Mouse (Mus musculus) gastrocnemius, postnatal 4 days (tissue): ENCODE data around the gene Nudt14. TPM values are rescaled to one million over a fixed set of nuclear protein-coding genes. Genes with fewer than 3 reads are reported as not detected.
A peak's percentile ranks its signal among the peaks of the same experiment; 100 is the strongest.

Source experiments
- DNase-seq, 2 experiments: peaks; one replicate each; pipeline ENCODE4 v3.0.0; 2021 to 2022; ENCODE audit warnings: low spot score in 2 of 2, mixed read lengths in 2 of 2
- long read RNA-seq, 2 experiments: library from polyadenylated mRNA; stranded (forward); transcript quantifications; one replicate each; pipeline ENCODE4 v2.0.0; 2021
- total RNA-seq, 2 experiments: library from RNA; stranded (reverse); gene quantifications; 2 replicates each; pipeline ENCODE4 v1.2.3; 2021

Gene Nudt14
- 10 to 100 TPM; 23.7 to 27.2 TPM for total RNA-seq
- long read RNA-seq, experiment 1, transcript Nudt14-201 (5 exons, 734 nt): minor isoform, 5 of 24 reads
- long read RNA-seq, experiment 1, transcript Nudt14-202 (5 exons, 1,241 nt): major isoform, 11 of 24 reads
- long read RNA-seq, experiment 1, partial matches to known transcripts: 1 of 24 reads
- long read RNA-seq, experiment 1, other reads (novel, unspliced or antisense): 2 of 24 reads
- long read RNA-seq, experiment 2, transcript Nudt14-202 (5 exons, 1,241 nt): major isoform, 13 of 19 reads
- long read RNA-seq, experiment 2, partial matches to known transcripts: 0 of 19 reads
- long read RNA-seq, experiment 2, other reads (novel, unspliced or antisense): 1 of 19 reads

DNA sequence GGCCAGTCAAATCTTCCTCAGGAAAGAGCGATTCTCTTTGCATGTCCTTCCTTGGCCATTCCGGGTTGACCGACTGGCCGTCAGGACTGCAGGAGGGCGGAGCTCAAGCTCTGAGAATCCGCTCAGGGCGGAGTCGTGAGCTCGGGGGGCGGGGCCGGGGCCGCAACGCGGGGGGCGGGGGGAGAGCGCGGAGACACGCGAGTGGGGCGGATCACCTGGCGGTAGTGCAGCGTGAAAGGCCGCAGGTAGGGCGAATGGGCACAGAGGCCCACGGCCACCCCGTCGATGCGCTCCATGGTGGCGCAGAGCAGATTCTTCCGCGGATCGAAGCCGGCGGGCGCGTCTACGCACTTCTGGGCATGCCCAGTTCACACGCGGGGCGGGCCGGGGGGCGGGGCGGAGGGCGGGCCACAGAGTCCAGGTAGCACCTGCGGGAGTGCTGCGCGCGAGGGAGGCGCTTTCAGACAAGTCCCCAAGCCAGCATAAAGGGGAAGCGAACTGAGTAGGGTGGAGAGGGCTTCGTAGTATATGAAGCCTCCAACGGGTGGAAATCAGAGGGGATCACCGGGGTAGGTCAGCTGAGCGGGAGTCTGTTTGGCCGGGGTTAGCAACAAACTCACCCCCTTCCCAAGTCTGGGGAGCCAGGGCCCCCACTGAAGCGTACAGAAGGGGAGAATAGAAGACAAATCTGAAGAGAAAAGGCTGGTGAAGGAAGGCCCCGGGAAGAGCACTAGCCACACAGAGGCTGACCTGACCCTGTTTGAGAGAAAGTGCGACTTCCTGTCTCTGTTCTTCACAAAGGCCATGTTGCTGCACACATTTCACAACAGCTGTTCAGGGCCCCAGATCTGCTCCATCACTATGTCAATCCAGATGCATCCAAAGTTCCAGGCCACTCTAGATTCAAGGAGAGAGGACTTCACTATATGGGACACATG, at the start of gene Nudt14:
Gene Nudt14, minus strand, starts transcription at position 349 of the 938 bp plus-strand sequence.
- peak; percentile 63 to 77 for DNase-seq

DNA sequence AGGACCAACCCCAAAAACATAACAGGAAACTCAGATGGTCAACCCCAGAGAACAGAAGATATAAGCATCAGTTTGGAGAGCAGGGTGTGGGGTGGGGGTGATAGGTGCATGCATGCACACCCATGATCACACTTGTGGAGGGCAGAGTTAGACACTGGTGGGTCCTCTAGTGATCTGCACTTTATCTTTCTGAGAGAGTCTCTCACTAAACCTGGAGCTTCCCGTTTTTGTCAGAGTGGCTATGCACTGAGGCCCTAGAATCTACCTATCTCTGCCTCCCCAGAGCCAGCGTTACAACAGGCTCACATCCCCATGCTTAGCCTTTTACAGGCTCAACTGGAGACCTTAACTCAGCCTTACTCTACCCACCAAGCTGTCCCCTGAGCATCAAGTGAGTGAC, 49.5 kb upstream of the Nudt14 start:
- no peak for DNase-seq

DNA sequence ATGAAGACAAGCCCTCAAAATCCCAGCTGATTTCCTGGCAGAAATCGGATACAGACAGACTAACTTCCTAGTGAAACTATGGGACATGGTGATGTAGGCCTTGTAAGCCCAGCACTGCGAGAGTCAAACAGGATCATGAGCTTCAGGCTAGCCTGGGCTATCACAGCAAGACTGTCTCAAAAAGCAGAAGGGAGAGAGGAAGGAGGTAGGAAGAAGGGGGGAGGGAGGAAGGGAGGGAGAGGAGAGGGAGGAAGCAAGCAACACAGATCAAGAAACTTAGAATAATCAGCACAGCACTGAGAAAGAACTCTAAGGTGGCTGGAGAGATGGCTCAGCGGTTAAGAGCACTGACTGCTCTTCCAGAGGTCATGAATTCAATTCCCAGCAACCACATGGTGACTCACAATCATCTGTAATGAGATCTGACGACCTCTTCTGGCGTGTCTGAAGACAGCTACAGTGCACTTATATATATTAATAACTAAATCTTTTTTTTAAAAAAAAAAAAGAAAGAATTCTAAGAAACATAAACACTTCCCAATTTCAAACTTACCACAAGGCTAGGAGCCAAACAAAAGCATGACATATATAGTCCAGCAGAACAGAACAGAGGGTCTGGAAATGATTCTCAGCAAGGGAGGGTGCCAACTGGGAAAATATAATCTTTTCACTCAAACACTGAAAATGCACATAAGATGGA, 48.9 kb upstream of the Nudt14 start:
- DNase-seq: no peak

DNA sequence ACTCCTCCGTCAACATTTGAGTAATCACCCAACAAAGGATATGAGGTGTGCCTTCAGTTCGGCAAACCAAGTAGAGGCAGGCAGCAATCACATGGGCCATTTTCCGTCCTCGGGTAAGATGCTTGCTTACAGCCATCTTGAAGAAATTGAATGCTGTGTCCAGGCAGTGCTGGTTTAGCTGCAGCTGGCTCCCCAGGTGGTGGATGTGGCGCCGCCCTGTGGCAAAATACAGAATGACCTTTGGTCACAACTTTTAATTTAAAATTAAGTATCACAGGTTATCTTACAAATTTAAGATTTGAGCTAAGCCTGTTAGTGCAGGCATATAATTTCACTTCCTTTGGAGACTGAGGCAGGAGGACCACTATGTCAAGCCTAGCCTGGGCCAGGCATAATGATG, 46.0 kb upstream of the Nudt14 start:
- DNase-seq: peak in 1 of 2 experiments; percentile 40

DNA sequence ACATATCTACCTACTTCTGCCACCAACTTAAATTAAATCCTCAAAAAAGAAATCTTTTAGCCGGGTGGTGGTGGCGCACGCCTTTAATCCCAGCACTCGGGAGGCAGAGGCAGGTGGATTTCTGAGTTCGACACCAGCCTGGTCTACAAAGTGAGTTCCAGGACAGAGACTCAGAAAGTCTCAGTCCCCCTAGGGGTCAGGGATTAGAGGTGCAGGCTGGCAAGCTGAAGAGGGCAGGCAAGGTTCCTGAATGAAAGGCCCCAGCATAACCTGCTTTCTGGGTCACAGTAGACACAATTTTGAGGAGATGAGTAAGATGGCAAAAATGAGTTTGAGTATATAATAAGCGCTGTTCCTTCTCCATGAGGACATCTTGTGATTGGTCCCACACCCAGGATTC, 43.4 kb upstream of the Nudt14 start:
- DNase-seq: no peak

DNA sequence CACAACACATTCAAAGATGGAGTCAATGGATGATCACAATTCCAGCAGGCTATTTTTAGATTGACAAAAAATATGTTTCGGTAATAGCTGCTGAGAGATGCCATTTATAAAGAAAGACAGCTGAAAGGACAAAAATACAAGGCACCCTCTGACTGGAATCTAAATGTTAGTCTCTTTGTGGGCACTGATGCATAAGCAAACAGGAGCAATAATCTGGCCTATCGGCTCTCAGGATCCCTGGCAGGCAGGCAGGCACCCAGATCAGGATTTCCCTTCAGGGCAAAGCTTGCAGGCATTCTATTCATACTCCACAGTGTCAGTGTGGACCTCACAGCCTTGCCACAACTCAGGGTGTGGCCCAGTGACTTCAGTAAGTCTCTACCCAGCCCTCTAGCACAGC, 40.1 kb upstream of the Nudt14 start:
- no peak for DNase-seq

DNA sequence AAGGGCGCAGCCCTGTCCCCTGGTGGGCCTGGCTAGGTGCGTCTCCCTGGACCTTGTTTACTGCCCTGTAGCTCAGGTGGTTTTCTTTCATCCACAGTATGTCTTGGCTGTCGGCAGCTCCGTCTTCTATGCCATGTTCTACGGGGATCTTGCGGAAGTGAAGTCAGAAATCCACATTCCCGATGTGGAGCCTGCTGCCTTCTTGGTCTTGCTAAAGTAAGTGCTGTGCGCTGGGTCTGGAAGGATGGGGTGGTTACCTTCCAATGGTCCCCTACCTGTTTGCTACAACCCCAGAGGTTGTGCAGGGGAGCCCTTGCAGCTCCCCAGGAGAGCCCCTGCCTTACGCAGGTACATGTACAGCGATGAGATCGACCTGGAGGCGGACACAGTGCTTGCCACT, 35.2 kb upstream of the Nudt14 start:
- DNase-seq: no peak

DNA sequence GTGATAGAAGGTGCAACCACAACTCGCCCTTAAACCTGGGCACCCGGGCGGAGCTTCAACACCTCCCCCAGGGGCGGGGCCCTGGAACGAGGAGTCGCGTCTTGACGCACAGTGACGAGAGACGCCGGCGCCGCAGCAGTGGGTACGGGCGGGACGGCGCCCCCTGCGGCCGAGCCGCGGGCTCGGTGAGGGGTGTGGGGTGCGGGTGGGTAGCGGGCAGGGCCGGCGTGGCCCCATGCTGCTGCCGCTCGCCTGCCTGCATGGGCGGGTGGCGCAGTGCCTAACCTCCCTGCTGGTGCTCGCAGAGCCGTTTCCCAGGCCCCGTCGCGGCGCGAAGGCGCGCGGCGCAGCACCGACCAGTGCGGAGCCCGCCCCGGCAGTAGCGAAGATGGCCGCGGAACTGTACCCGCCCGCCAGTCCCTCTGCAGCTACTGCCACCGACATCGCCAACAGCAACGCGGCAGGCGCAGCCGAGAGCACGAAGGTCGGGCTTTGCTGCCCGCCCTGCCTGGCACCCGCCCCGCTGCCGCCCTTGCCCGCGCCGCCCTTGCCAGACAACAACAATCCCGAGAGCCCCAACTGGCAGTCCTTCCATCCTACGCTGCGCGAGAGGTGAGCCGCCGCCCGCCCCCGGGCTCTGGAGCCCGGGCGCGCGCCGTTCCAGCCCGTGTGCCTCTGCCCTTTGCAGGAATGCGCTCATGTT, 34.6 kb upstream of the Nudt14 start, which contains the start of gene Btbd6:
Gene Btbd6, plus strand, starts transcription at position 112 of the 703 bp plus-strand sequence.
- peak; percentile 80 to 88 for DNase-seq

DNA sequence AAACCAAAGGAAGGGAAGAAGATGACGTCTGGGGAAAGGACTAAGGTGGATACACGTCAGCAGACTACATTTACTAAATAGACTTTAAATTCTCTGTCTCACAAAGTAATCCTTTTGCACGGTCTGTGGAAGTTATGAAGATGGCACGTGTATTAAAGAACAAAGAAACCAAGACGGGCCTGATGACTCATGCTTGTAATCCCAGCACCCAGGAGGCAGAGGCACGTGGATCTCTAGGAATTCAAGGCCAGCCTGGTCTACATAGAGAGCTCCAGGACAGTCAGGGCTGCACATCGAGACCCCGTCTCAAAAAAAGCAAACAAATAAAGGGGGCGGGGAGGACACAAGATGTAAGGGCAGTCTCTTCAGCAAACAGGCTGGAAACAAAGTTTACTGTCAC, 32.8 kb upstream of the Nudt14 start:
- DNase-seq: no peak

DNA sequence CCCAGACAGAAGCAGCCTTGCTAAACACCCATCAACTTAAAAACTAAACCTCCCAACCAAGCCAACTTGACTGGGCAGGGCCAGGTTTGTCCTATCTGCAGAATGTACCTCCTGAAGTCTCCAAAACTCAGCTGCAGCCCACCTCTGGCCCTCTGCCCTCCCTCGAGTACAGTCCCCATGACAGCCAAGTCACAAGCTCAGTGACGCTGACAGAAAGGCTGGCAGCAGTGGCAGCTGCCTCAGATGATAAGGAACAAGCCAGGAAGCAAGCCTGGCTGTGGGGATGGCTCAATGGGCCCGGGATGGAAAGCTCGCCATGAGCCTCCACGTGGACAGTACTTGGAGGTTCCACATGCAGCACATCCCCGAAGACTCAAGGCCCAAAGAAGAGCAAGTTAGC, 27.7 kb upstream of the Nudt14 start:
- no peak for DNase-seq

DNA sequence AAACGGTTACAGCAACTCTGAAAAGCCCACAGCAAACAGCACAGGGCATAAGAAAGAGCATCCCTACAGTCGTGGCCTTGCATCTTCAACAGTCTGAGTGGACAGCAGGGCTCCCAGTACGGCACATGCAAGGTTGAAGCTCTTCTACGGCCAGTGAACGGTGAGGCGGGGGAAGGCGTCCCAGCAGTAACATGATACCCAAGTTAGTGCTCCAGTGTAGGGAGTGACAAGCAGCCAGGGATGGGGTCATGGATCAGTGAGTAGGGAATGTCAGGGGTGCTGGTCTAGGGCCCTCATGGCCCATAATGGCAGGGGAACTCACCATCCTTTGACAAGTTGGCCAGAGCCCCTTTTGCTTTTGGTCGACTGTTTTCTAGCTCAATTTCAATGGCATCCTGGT, 27.0 kb upstream of the Nudt14 start:
- no peak for DNase-seq

DNA sequence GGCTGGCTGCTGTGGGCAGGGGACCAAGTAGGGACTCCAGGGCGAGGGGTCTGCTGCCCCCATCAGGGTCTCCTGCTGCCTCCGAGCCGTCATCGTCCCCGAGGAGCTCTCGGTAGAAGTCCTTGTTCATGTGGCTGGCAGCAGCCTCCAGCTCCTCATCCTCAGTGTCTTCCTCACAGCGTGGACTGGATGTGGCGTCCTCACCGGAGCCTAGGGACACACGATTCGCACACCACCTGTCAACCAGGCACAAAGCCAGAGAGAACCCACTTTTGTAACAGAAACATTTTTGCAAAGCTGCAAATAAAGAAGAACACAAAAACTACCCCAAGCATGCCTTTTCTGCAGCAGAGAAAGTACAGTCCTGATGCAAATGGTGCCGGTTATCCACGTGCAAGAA, 23.9 kb upstream of the Nudt14 start:
- DNase-seq: no peak

DNA sequence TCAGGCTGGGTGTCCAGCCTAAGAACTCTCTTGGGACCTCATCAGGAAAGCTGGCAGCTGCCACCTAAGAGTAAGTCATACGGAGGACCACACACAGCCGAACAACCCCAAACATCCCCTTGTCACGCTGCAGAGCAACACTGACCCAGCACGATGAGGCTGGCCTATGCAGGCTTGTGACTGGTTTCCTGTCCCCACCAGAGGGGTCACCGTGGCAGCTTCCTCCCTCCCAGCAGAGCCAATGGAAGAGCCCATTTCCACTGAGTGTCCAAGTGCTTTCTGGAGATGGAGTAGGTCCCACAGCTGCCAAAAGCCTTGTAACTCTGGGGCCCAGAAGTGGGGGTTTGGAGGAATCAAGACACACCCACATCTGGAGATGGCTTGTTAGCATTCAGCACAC, 19.9 kb upstream of the Nudt14 start:
- peak in 1 of 2 experiments; percentile 41 for DNase-seq

DNA sequence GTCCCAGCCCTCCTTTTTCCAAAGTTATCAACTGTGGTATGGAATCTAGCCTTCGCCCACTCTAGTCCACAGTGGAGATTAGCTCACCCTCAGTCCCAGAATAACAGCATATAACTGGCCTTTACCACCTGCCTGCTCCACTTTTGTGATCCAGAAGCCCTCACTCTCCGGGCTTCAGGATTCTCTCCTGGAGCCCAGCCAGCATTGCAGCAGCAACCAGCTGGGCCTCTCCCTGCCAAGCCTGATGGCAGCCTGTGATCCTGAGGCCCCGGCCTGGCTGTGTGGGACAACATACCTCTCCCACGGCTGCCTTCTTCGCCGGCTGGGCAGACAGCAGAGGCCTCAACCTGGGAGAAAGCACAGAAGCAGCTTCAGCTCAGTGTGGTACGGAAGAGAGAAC, 19.5 kb upstream of the Nudt14 start:
- peak in 1 of 2 experiments; percentile 73 for DNase-seq

DNA sequence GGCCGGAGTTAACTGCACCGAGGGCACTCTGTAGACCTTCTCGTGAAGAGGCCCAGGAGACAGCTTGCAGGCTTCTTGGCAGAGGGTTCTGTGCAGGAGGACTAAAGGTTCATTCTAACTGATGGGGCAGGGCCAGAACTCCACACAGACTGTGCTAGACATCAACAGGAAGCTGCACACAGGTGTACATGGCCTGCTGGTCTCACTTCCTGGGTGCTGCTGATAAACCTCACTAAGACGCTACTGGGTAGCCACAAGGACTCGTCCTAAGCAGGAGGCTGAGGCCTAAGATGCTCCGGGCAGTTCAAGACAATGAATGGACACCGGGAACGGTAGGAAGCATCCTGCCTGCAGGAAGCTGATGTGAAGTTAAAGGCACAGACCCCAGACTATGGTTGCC, 17.5 kb upstream of the Nudt14 start:
- no peak for DNase-seq

DNA sequence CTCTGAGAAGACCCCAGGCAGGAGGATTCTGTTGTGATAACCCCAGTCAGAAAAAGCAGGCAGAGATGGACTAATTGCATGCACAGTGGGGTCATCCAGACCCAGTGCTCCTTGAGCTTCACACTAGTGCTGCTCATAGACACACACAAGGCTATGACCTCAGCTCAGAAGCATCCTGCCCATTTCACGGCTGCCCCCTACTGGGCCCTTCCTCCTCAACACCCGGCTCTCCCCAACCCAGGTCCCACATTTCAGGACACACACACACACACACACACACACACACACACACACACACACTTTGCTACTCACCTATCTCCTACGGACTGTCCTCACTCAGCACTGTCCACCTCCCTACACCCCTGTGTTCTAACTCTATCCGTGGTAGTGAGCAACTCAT, 16.4 kb upstream of the Nudt14 start:
- peak in 1 of 2 experiments; percentile 60 for DNase-seq

DNA sequence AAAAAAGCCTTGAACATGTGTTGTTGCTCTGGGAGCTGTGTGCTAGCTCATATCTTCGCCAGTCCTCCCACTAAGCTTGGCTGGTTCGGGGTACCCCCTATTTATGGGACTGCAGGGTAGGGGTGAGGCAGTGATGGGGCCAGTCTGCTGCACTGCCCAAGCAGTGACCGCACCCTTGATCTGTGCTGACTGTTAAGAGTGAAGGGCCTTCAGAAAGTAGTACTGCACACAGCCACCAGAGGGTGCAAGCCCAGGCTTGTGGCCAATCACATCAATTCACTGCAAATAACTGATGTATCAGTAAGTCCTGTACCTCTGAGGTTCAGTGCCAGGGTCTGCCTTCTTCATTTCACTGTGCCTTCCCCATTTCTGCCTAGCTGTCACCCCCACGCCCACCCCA, 13.9 kb upstream of the Nudt14 start:
- DNase-seq: peak; percentile 68 to 77

DNA sequence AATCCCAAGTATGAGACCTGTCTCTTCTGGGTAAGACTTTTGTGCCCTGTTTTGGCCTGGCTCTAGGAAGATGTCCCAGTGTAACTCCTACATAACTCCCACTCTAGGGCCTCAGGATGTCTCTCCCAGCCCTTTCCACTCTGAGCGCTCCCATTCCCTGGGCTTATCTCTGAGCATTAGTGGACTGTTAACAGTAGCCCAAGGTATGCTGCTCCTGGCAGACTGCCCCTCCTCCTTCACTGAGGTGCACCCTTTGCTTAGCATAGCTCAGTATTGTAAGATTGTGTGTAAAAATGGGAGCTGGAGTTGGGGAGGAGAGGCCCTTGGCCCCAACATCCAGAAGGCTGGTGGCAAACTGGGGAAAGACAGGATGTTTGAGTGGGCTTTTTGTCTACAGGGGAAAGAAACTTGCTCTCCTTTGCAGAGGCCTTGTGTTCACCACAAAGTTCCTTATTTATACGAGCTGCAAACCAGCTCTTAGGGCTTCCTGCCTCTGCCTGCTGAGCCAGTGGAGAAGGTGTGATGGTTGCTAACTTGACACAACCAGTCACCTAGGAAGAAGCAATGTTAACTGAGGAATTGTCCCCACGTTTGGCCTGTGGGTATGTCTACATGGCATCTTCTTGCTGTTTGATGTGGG, 11.1 kb upstream of the Nudt14 start:
- no peak for DNase-seq

DNA sequence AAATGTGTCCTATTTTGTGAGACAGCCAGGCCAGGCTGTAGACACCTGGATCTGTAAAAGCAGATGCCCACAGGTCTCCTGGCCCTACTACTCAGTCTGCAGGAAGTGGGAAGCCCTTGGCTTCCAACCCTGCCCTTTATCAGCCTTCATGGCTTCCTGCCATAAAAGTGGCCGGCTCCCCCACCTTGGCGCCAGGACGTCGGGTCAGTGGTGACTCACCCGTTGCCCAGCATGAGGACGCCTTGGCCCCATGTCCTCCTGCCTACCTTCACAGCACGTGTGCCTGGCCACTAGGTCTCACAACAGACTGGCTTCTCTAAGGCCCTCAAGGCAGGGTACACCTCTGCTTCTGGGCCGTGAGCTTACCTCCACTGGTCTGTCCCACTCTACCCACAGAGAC, 10.5 kb upstream of the Nudt14 start:
- peak in 1 of 2 experiments; percentile 41 for DNase-seq

DNA sequence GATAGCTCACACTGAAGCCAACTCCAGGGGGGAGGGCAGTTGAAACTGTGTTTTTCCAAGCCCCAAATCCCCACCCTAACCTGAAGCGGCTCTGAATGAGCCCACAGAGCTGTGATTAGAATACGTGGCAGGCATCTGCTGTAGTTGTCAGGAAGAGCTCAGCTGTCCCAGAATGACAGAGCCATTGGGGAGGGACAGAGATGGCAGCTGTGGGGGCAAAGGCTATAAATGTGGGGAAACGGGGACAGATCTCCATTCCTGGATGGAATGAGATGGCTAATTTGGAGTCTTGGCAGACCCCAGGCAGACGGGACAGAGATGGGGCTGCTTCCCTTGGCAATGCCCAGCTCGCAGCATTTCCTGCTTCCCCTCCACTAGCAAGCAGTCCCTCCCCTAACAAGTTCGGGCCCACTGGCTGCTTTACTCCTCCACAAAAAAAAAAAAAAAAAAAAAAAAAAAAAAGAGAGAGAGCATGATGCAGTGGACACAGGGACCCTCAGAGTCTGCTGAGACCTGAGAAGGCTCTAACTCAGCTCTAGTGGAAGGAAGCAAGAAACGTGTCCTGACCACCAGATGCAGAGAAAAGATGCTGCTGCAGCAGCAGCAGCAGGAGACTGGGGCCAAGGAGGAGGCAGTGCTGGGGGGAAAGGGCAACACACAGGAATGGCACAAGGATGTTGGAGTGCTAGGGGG, 9.4 kb upstream of the Nudt14 start:
- DNase-seq: no peak
